Mouse (Mus musculus) brain, embryonic 14.5 days (tissue): ENCODE measurements around the gene Slc45a1.

ENCODE experiments used
- CTCF ChIP-seq: fragments of 200-500 bp; IDR thresholded peaks from 2 replicates; pipeline ENCODE4 v1.5.1; 2012; ENCODE audit warnings: inconsistent platforms, mild to moderate bottlenecking, moderate library complexity, borderline replicate concordance; ENCODE audit not compliant: insufficient read depth, insufficient read length; ENCODE audit errors: extremely low read depth
- POLR2A ChIP-seq: fragments of 200-500 bp; IDR thresholded peaks from 2 replicates; pipeline ENCODE4 v1.6.1; 2012; ENCODE audit warnings: mild to moderate bottlenecking, inconsistent platforms, borderline replicate concordance; ENCODE audit not compliant: poor library complexity, insufficient read depth, insufficient read length, severe bottlenecking; ENCODE audit errors: extremely low read depth

- TF ChIP-seq CTCF: no peak
- TF ChIP-seq POLR2A: no peak
These were observed 35.9 kb downstream of the Slc45a1 start for GRCm38 (mm10) chr4:150616029-150616420.
